8 mouse cellular contexts compared by ENCODE assay signal in genomic region chrX:53432888-53433287, GRCm38 (mm10). TPM values are rescaled to one million over a fixed set of nuclear protein-coding genes. Genes with fewer than 3 reads are reported as not detected.
DNase-seq lines count a peak whose midpoint lies in the region; ATAC-seq and TF ChIP-seq lines count a peak whose summit lies in the region.

No protein-coding gene starts in this region.

- no peak overlapping the region for H3K9ac ChIP-seq in forebrain, postnatal 0 days
- no peak overlapping the region for H3K9ac ChIP-seq in forebrain, embryonic 12.5 days
- no peak overlapping the region for H3K9ac ChIP-seq in liver, postnatal 0 days (replicated peaks)
- H3K9ac ChIP-seq in liver, embryonic 11.5 days (ENCODE audit: low read depth, low read length): no peak overlapping the region

- peak; percentile 46 for TF ChIP-seq CTCF in forebrain, postnatal 0 days (IDR thresholded peaks at IDR 0.05; ENCODE audit: low read depth)
- peak; percentile 50 for TF ChIP-seq CTCF in liver, postnatal 0 days (IDR thresholded peaks at IDR 0.05; ENCODE audit: low read depth)

- H3K9me3 ChIP-seq in forebrain, postnatal 0 days (ENCODE audit: low read length): no peaks in the 10 kb centered on the region
- no peaks in the 10 kb centered on the region for H3K9me3 ChIP-seq in forebrain, embryonic 12.5 days
- no peaks in the 10 kb centered on the region for H3K9me3 ChIP-seq in liver, postnatal 0 days (ENCODE audit: low read length)
- H3K9me3 ChIP-seq in liver, embryonic 11.5 days (ENCODE audit: control insufficient read depth, low read length): no peaks in the 10 kb centered on the region

- H3K36me3 ChIP-seq in forebrain, postnatal 0 days (ENCODE audit: insufficient read depth): no peaks in the 10 kb centered on the region
- H3K36me3 ChIP-seq in forebrain, embryonic 12.5 days (replicated peaks): no peaks in the 10 kb centered on the region
- no peaks in the 10 kb centered on the region for H3K36me3 ChIP-seq in liver, postnatal 0 days (replicated peaks; ENCODE audit: insufficient read depth, low read length)
- H3K36me3 ChIP-seq in liver, embryonic 11.5 days (ENCODE audit: control insufficient read depth, insufficient read depth, low read length): no peaks in the 10 kb centered on the region

- 76% methylated on average over 1 of the region's 1 CpGs for whole genome bisulfite sequencing in forebrain, postnatal 0 days
- WGBS in forebrain, embryonic 12.5 days: 70% methylated on average over 1 of the region's 1 CpGs
- WGBS in liver, postnatal 0 days (ENCODE audit: insufficient replicate concordance): 69% methylated on average over 1 of the region's 1 CpGs
- WGBS in liver, embryonic 11.5 days: 64% methylated on average over 1 of the region's 1 CpGs

- peak; percentile 5 for DNase-seq in forebrain, postnatal 0 days
- no peak for DNase-seq in liver, postnatal 0 days
- no peak for DNase-seq in liver, embryonic 11.5 days (ENCODE audit: low spot score)
- DNase-seq in brain, adult 2 months (ENCODE audit: low read depth, low spot score): peak; percentile 19
- DNase-seq in naive thymus-derived CD4-positive, alpha-beta T cell, adult 2 months (ENCODE audit: low read depth): peak; percentile 20
- DNase-seq in T-cell, adult 2 months (ENCODE audit: low spot score): no peak

- H3K4me1 ChIP-seq in forebrain, postnatal 0 days (ENCODE audit: insufficient read depth): no peaks in the 10 kb centered on the region
- no peaks in the 10 kb centered on the region for H3K4me1 ChIP-seq in forebrain, embryonic 12.5 days
- no peaks in the 10 kb centered on the region for H3K4me1 ChIP-seq in liver, postnatal 0 days (ENCODE audit: insufficient read depth)
- no peaks in the 10 kb centered on the region for H3K4me1 ChIP-seq in liver, embryonic 11.5 days (replicated peaks; ENCODE audit: control insufficient read depth, insufficient read depth, low read length)

- no peak overlapping the region for H3K27ac ChIP-seq in forebrain, postnatal 0 days (ENCODE audit: low read depth, low read length)
- no peak overlapping the region for H3K27ac ChIP-seq in forebrain, embryonic 12.5 days
- H3K27ac ChIP-seq in liver, postnatal 0 days (ENCODE audit: low read depth): no peak overlapping the region
- H3K27ac ChIP-seq in liver, embryonic 11.5 days (ENCODE audit: low read depth, low read length): no peak overlapping the region

- no peak overlapping the region for H3K4me3 ChIP-seq in forebrain, postnatal 0 days (ENCODE audit: low read depth, low read length)
- H3K4me3 ChIP-seq in forebrain, embryonic 12.5 days (replicated peaks): no peak overlapping the region
- H3K4me3 ChIP-seq in liver, postnatal 0 days (ENCODE audit: low read depth, low read length): no peak overlapping the region
- H3K4me3 ChIP-seq in liver, embryonic 11.5 days (ENCODE audit: low read depth, low read length): no peak overlapping the region

- H3K4me2 ChIP-seq in forebrain, postnatal 0 days (ENCODE audit: low read depth): no peak overlapping the region
- H3K4me2 ChIP-seq in forebrain, embryonic 12.5 days: no peak overlapping the region
- no peak overlapping the region for H3K4me2 ChIP-seq in liver, postnatal 0 days (ENCODE audit: low read depth, low read length)
- H3K4me2 ChIP-seq in liver, embryonic 11.5 days: no peak overlapping the region

- ATAC-seq in forebrain, postnatal 0 days: no peak
- no peak for ATAC-seq in forebrain, embryonic 12.5 days (ENCODE audit: low FRiP score)
- ATAC-seq in liver, postnatal 0 days: no peak
- no peak for ATAC-seq in liver, embryonic 11.5 days (replicated peaks; ENCODE audit: low FRiP score)
- no peak for ATAC-seq in erythroblast, adult 5-6 weeks (replicated peaks; ENCODE audit: low FRiP score, poor library complexity, severe bottlenecking)

- H3K27me3 ChIP-seq in forebrain, postnatal 0 days (ENCODE audit: insufficient read depth, low read length): no peaks in the 10 kb centered on the region
- H3K27me3 ChIP-seq in forebrain, embryonic 12.5 days: no peaks in the 10 kb centered on the region
- H3K27me3 ChIP-seq in liver, postnatal 0 days (ENCODE audit: insufficient read depth, low read length): no peaks in the 10 kb centered on the region
- no peaks in the 10 kb centered on the region for H3K27me3 ChIP-seq in liver, embryonic 11.5 days (replicated peaks; ENCODE audit: control insufficient read depth, insufficient read depth, low read length)

- no peak for TF ChIP-seq EP300 in liver, postnatal 0 days (IDR thresholded peaks at IDR 0.05; ENCODE audit: low read depth)

RNA-seq across cellular contexts. Expression of gene Etd, which starts 1.8 kb away (rescaled TPM):
- total RNA-seq in forebrain, postnatal 0 days (2014; rRNA removed): not detected in 2 replicates
- not detected in 2 replicates for polyA plus RNA-seq in forebrain, postnatal 0 days (2015; fragmentation: Nextera tagmentation; extraction: Ambion mirVana)
- not detected in 2 replicates for polyA plus RNA-seq in forebrain, embryonic 12.5 days (2016; fragmentation: Nextera tagmentation; extraction: Ambion mirVana)
- polyA plus RNA-seq in liver, postnatal 0 days (2015; fragmentation: Nextera tagmentation; extraction: Ambion mirVana): not detected in 2 replicates
- polyA plus RNA-seq in liver, embryonic 11.5 days (2014; fragmentation: Nextera tagmentation; extraction: Ambion mirVana): not detected in 2 replicates
- total RNA-seq in erythroblast, adult 5-6 weeks (2015; ENCODE audit: low replicate concordance): not detected in 2 replicates
- not detected in 2 replicates for total RNA-seq in erythroblast, adult 5-6 weeks (2017; ENCODE audit: low replicate concordance)

Comparison
In these comparisons a context has a peak if more than half of its experiments do, and no peak if none do; other contexts are left out.
1. DNase-seq: peak in forebrain, postnatal 0 days (single experiment), brain, adult 2 months (single experiment) and naive thymus-derived CD4-positive, alpha-beta T cell, adult 2 months (single experiment); none in liver, postnatal 0 days (single experiment), liver, embryonic 11.5 days (single experiment) and T-cell, adult 2 months (single experiment).